Mouse (Mus musculus) hindbrain, postnatal 0 days (tissue): Measurements from ENCODE around the gene Cep70. TPM values are rescaled to one million over a fixed set of nuclear protein-coding genes. Genes with fewer than 3 reads are reported as not detected.

Experiments
- ATAC-seq: fragments of 200-750 bp; cut with Nextera tagmentation; 2 replicates; pipeline ENCODE4 v1.8.0; 2017; ENCODE audit warnings: mild to moderate bottlenecking, moderate TSS enrichment, moderate library complexity
- DNase-seq: peaks from one replicate; pipeline ENCODE4 v3.0.0-alpha.2; 2015; ENCODE audit warnings: low spot score
- H3K27ac ChIP-seq: fragments of 300-500 bp; sonication (generic); 2 replicates; pipeline ENCODE4 v1.5.1; 2014; ENCODE audit warnings: mild to moderate bottlenecking
- H3K27me3 ChIP-seq: fragments of 300-500 bp; sonication (generic); 2 replicates; pipeline ENCODE4 v1.6.1; 2014; ENCODE audit warnings: low read length, mixed read lengths; ENCODE audit not compliant: insufficient read depth
- H3K36me3 ChIP-seq: fragments of 300-500 bp; sonication (generic); 2 replicates; pipeline ENCODE4 v1.6.1; 2014; ENCODE audit warnings: low read length, mixed read lengths; ENCODE audit not compliant: insufficient read depth
- H3K4me1 ChIP-seq: fragments of 300-500 bp; sonication (generic); 2 replicates; pipeline ENCODE4 v1.6.1; 2014; ENCODE audit warnings: antibody characterized with exemption, low read length, mixed read lengths; ENCODE audit not compliant: insufficient read depth
- H3K4me2 ChIP-seq: fragments of 300-500 bp; sonication (generic); 2 replicates; pipeline ENCODE4 v1.6.1; 2014; ENCODE audit warnings: low read depth, mild to moderate bottlenecking, low read length, moderate library complexity, mixed read lengths
- H3K4me3 ChIP-seq: fragments of 300-500 bp; sonication (generic); 2 replicates; pipeline ENCODE4 v1.5.1; 2014; ENCODE audit warnings: low read length
- H3K9ac ChIP-seq: fragments of 300-500 bp; sonication (generic); replicated peaks from 2 replicates; pipeline ENCODE4 v1.6.1; 2014; ENCODE audit warnings: mild to moderate bottlenecking, low read length, moderate library complexity, mixed read lengths
- H3K9me3 ChIP-seq: fragments of 300-500 bp; sonication (generic); 2 replicates; pipeline ENCODE4 v1.6.1; 2016; ENCODE audit warnings: low read length, mixed read lengths
- CTCF ChIP-seq: IDR thresholded peaks from 2 replicates; pipeline ENCODE4 v1.5.1; 2016; ENCODE audit warnings: antibody characterized with exemption, control low read depth, low read depth
- whole genome bisulfite sequencing: fragments of 180-500 bp; shearing (Covaris S2); extraction: QIAGEN DNeasy Blood & Tissue Kit; methylation state at CpG from one replicate; pipeline ENCODE4 v1.1.7; 2014; 5-methylcytosine and 5-hydroxymethylcytosine counted together
- polyA plus RNA-seq: library from polyadenylated mRNA; unstranded; fragments of >200 nt; fragmentation: Nextera tagmentation; extraction: Ambion mirVana; gene quantifications from 2 replicates; pipeline ENCODE4 v1.2.1, GENCODE M21; 2015
- total RNA-seq: library from RNA; depleted of rRNA; stranded (reverse); fragments of >200 nt; gene quantifications from 2 replicates; pipeline ENCODE4 v1.2.3, GENCODE M21; 2014; rRNA removed

Gene Cep70
- total and polyA plus RNA-seq, 2 experiments from 2014 or later: 22.7 to 44.4 TPM

- 93% methylated on average over 1 of the region's 1 CpGs for WGBS
- no peak overlapping the region for H3K4me3 ChIP-seq
- no peak overlapping the region for H3K9ac ChIP-seq
- no peaks in the 10 kb centered on the region for H3K27me3 ChIP-seq
- TF ChIP-seq CTCF: no peak
- no peaks in the 10 kb centered on the region for H3K9me3 ChIP-seq
- no peak overlapping the region for H3K27ac ChIP-seq
- ATAC-seq (peak; percentile 62; the same call in 1 of the 2 replicates), DNase-seq (no peak)
- no peaks in the 10 kb centered on the region for H3K4me1 ChIP-seq
- H3K4me2 ChIP-seq: no peak overlapping the region
- no peaks in the 10 kb centered on the region for H3K36me3 ChIP-seq
Measured at GRCm38 (mm10) chr9:99338293-99338692, 95.1 kb downstream of the Cep70 start.

GRCm38 (mm10) chr9:99339182-99339581 lies 96.0 kb downstream of the Cep70 start:
- ATAC-seq (no peak), DNase-seq (no peak)
- Histone ChIP-seq H3K4me3 (no peak overlapping the region), H3K9ac (no peak overlapping the region), H3K27ac (no peak overlapping the region), H3K4me2 (no peak overlapping the region), H3K9me3 (no peaks in the 10 kb centered on the region), H3K36me3 (no peaks in the 10 kb centered on the region), H3K4me1 (no peaks in the 10 kb centered on the region), H3K27me3 (no peaks in the 10 kb centered on the region)
- 92% methylated on average over 1 of the region's 1 CpGs for WGBS
- peak; percentile 32 for TF ChIP-seq CTCF

GRCm38 (mm10) chr9:99340126-99340525 lies 97.0 kb downstream of the Cep70 start:
- Histone ChIP-seq H3K9ac (no peak overlapping the region), H3K27me3 (no peaks in the 10 kb centered on the region), H3K4me2 (no peak overlapping the region), H3K4me3 (no peak overlapping the region), H3K27ac (no peak overlapping the region), H3K9me3 (no peaks in the 10 kb centered on the region), H3K36me3 (no peaks in the 10 kb centered on the region), H3K4me1 (peaks cover 3% of the 10 kb centered on the region; the same call in 1 of the 2 replicates)
- no peak for TF ChIP-seq CTCF
- DNase-seq (no peak), ATAC-seq (no peak)
- WGBS: 47% methylated on average over 12 of the region's 12 CpGs

GRCm38 (mm10) chr9:99341600-99341999 lies 98.4 kb downstream of the Cep70 start:
- H3K27me3 ChIP-seq: no peaks in the 10 kb centered on the region
- no peak overlapping the region for H3K9ac ChIP-seq
- H3K4me1 ChIP-seq: peaks cover 7% of the 10 kb centered on the region
- H3K4me3 ChIP-seq: no peak overlapping the region
- no peak overlapping the region for H3K4me2 ChIP-seq
- WGBS: 88% methylated on average over 3 of the region's 3 CpGs
- no peak for DNase-seq
- H3K27ac ChIP-seq: no peak overlapping the region
- no peak for ATAC-seq
- no peaks in the 10 kb centered on the region for H3K36me3 ChIP-seq
- no peak for TF ChIP-seq CTCF
- H3K9me3 ChIP-seq: no peaks in the 10 kb centered on the region

GRCm38 (mm10) chr9:99345351-99345792 lies 102.2 kb downstream of the Cep70 start:
- H3K4me3 ChIP-seq: no peak overlapping the region
- 16% methylated on average over 4 of the region's 4 CpGs for WGBS
- H3K4me2 ChIP-seq: no peak overlapping the region
- no peaks in the 10 kb centered on the region for H3K9me3 ChIP-seq
- peak; percentile 93 for ATAC-seq
- TF ChIP-seq CTCF: no peak
- no peak overlapping the region for H3K9ac ChIP-seq
- H3K27me3 ChIP-seq: no peaks in the 10 kb centered on the region
- no peaks in the 10 kb centered on the region for H3K36me3 ChIP-seq
- DNase-seq: peak; percentile 80
- peaks cover 7% of the 10 kb centered on the region for H3K4me1 ChIP-seq
- H3K27ac ChIP-seq: peak overlapping the region; percentile 8; the same call in 1 of the 2 replicates

Other genes starting within 250 kb of the Cep70 start
- gene Gm1123, start 207.7 kb upstream of the Cep70 start, total RNA-seq: not detected in 2 replicates
- gene Gm1123, start 207.7 kb upstream of the Cep70 start, polyA plus RNA-seq: 0.09 and 0.15 TPM in 2 replicates
- 4.9 and 5.7 TPM in 2 replicates for gene Pik3cb, start 102.7 kb upstream of the Cep70 start, total RNA-seq
- gene Pik3cb, start 102.7 kb upstream of the Cep70 start, polyA plus RNA-seq: 3.0 and 3.5 TPM in 2 replicates
- not detected in 2 replicates for gene Faiml, start 6.1 kb upstream of the Cep70 start, total RNA-seq
- gene Faiml, start 6.1 kb upstream of the Cep70 start, polyA plus RNA-seq: not detected in 2 replicates
- gene Esyt3, start 115.2 kb downstream of the Cep70 start, total RNA-seq: 0.72 and 1.3 TPM in 2 replicates
- 0.68 and 1.00 TPM in 2 replicates for gene Esyt3, start 115.2 kb downstream of the Cep70 start, polyA plus RNA-seq
- 75.5 and 95.2 TPM in 2 replicates for gene Mras, start 194.0 kb downstream of the Cep70 start, total RNA-seq
- 66.9 and 74.0 TPM in 2 replicates for gene Mras, start 194.0 kb downstream of the Cep70 start, polyA plus RNA-seq
- gene Nme9, start 208.1 kb downstream of the Cep70 start, total RNA-seq: 1.0 TPM in 1 of 2 replicates, not detected in the other
- gene Nme9, start 208.1 kb downstream of the Cep70 start, polyA plus RNA-seq: 0.64 and 0.82 TPM in 2 replicates